Mouse (Mus musculus) urinary bladder, postnatal 10 days (tissue): ENCODE data around the gene Fam13a.

ENCODE experiments used
- DNase-seq: peaks from one replicate; pipeline ENCODE4 v3.0.0; 2022; ENCODE audit warnings: low spot score

Gene Fam13a

GRCm38 (mm10) chr6:58933189-58933913, 91.0 kb downstream of the Fam13a start:
- no peak for DNase-seq

- DNase-seq = no peak
These were observed 91.7 kb downstream of the Fam13a start for GRCm38 (mm10) chr6:58932515-58933188.

- DNase-seq = no peak
These were observed 93.2 kb downstream of the Fam13a start for GRCm38 (mm10) chr6:58931149-58931548.

- no peak for DNase-seq
These were observed 94.4 kb downstream of the Fam13a start for GRCm38 (mm10) chr6:58929911-58930431.

- DNase-seq = no peak
These were observed 96.5 kb downstream of the Fam13a start for GRCm38 (mm10) chr6:58927881-58928280.

GRCm38 (mm10) chr6:58922511-58922910, 101.8 kb downstream of the Fam13a start:
- DNase-seq = no peak

- no peak for DNase-seq
These were observed 102.7 kb downstream of the Fam13a start for GRCm38 (mm10) chr6:58921623-58922022.

- no peak for DNase-seq
These were observed 103.6 kb downstream of the Fam13a start for GRCm38 (mm10) chr6:58920735-58921134.

GRCm38 (mm10) chr6:58916498-58916897, 107.9 kb downstream of the Fam13a start:
- DNase-seq = no peak

- no peak for DNase-seq
These were observed 110.4 kb downstream of the Fam13a start for GRCm38 (mm10) chr6:58913971-58914370.

GRCm38 (mm10) chr6:58913551-58913950, 110.8 kb downstream of the Fam13a start:
- no peak for DNase-seq

- DNase-seq = no peak
These were observed 111.5 kb downstream of the Fam13a start for GRCm38 (mm10) chr6:58912842-58913241.

GRCm38 (mm10) chr6:58907791-58908190, 116.6 kb downstream of the Fam13a start:
- no peak for DNase-seq

GRCm38 (mm10) chr6:58907336-58907735, 117.0 kb downstream of the Fam13a start:
- DNase-seq = no peak

- DNase-seq = no peak
These were observed 117.5 kb downstream of the Fam13a start, which contains the start of gene Nap1l5 for GRCm38 (mm10) chr6:58906852-58907261. Nap1l5 (minus strand) TSS chr6:58907076.

GRCm38 (mm10) chr6:58904551-58904950, 119.8 kb downstream of the Fam13a start:
- no peak for DNase-seq

- no peak for DNase-seq
These were observed 121.2 kb downstream of the Fam13a start for GRCm38 (mm10) chr6:58903171-58903570.

- DNase-seq = no peak
These were observed 123.8 kb downstream of the Fam13a start for GRCm38 (mm10) chr6:58900536-58900935.

- no peak for DNase-seq
These were observed 125.3 kb downstream of the Fam13a start for GRCm38 (mm10) chr6:58899076-58899475.

GRCm38 (mm10) chr6:58896648-58897047, 127.7 kb downstream of the Fam13a start:
- DNase-seq = no peak

GRCm38 (mm10) chr6:58894994-58895393, 129.4 kb downstream of the Fam13a start:
- no peak for DNase-seq

- no peak for DNase-seq
These were observed 131.0 kb downstream of the Fam13a start for GRCm38 (mm10) chr6:58893307-58893706.

- no peak for DNase-seq
These were observed 134.4 kb downstream of the Fam13a start for GRCm38 (mm10) chr6:58889917-58890316.
